Mouse (Mus musculus) midbrain, embryonic 14.5 days (tissue): ENCODE measurements around the gene Ppp1r36. TPM values are rescaled to one million over a fixed set of nuclear protein-coding genes. Genes with fewer than 3 reads are reported as not detected.

Experiments
- ATAC-seq: fragments of 200-750 bp; cut with Nextera tagmentation; 2 replicates; pipeline ENCODE4 v1.8.0; 2017; ENCODE audit warnings: moderate number of reproducible peaks, moderate library complexity; ENCODE audit not compliant: low FRiP score, low TSS enrichment
- DNase-seq: peaks from one replicate; pipeline ENCODE4 v3.0.0-alpha.2; 2015
- H3K27ac ChIP-seq: fragments of 300-500 bp; sonication (generic); replicated peaks from 2 replicates; pipeline ENCODE4 v1.5.1; 2014; ENCODE audit warnings: mild to moderate bottlenecking, low read depth, low read length, moderate library complexity
- H3K27me3 ChIP-seq: fragments of 300-500 bp; sonication (generic); 2 replicates; pipeline ENCODE4 v1.6.1; 2014; ENCODE audit warnings: low read length, control low read depth, mixed read lengths; ENCODE audit not compliant: control insufficient read depth, insufficient read depth
- H3K36me3 ChIP-seq: fragments of 300-500 bp; sonication (generic); 2 replicates; pipeline ENCODE4 v1.6.1; 2014; ENCODE audit warnings: low read length, control low read depth; ENCODE audit not compliant: control insufficient read depth, insufficient read depth
- H3K4me1 ChIP-seq: fragments of 300-500 bp; sonication (generic); 2 replicates; pipeline ENCODE4 v1.6.1; 2014; ENCODE audit warnings: mild to moderate bottlenecking, antibody characterized with exemption, low read length, control low read depth; ENCODE audit not compliant: control insufficient read depth, insufficient read depth
- H3K4me2 ChIP-seq: fragments of 300-500 bp; sonication (generic); 2 replicates; pipeline ENCODE4 v1.6.1; 2014; ENCODE audit warnings: mild to moderate bottlenecking, low read length, moderate library complexity
- H3K4me3 ChIP-seq: fragments of 300-500 bp; sonication (generic); replicated peaks from 2 replicates; pipeline ENCODE4 v1.5.1; 2014; ENCODE audit warnings: low read depth, low read length
- H3K9ac ChIP-seq: fragments of 300-500 bp; sonication (generic); replicated peaks from 2 replicates; pipeline ENCODE4 v1.6.1; 2014; ENCODE audit warnings: mild to moderate bottlenecking, low read length, moderate library complexity
- H3K9me3 ChIP-seq: fragments of 300-500 bp; sonication (generic); 2 replicates; pipeline ENCODE4 v1.6.1; 2016; ENCODE audit warnings: low read length, control low read depth, mixed read lengths; ENCODE audit not compliant: control insufficient read depth
- WGBS: fragments of 180-500 bp; shearing (Covaris S2); extraction: QIAGEN DNeasy Blood & Tissue Kit; methylation state at CpG from one replicate; pipeline ENCODE4 v1.1.7; 2014; 5-methylcytosine and 5-hydroxymethylcytosine counted together
- polyA plus RNA-seq: library from polyadenylated mRNA; unstranded; fragments of >200 nt; fragmentation: Nextera tagmentation; extraction: Ambion mirVana; gene quantifications from 2 replicates; pipeline ENCODE4 v1.2.1, GENCODE M21; 2014

Gene Ppp1r36
- polyA plus RNA-seq, 1 experiment from 2014 or later = 0.50 TPM

GRCm38 (mm10) chr12:76404836-76405182 lies 12.5 kb upstream of the Ppp1r36 start:
- ATAC-seq (no peak), DNase-seq (no peak)
- H3K9me3 ChIP-seq = no peaks in the 10 kb centered on the region
- H3K9ac ChIP-seq = no peak overlapping the region
- H3K36me3 ChIP-seq = no peaks in the 10 kb centered on the region
- H3K4me2 ChIP-seq = peak overlapping the region; percentile 58
- H3K4me1 ChIP-seq = peaks cover 20% of the 10 kb centered on the region; the same call in 1 of the 2 replicates
- H3K27me3 ChIP-seq = peaks cover 47% of the 10 kb centered on the region
- no peak overlapping the region for H3K27ac ChIP-seq
- H3K4me3 ChIP-seq = peak overlapping the region; percentile 54
- 9% methylated on average over 20 of the region's 20 CpGs for WGBS

DNA sequence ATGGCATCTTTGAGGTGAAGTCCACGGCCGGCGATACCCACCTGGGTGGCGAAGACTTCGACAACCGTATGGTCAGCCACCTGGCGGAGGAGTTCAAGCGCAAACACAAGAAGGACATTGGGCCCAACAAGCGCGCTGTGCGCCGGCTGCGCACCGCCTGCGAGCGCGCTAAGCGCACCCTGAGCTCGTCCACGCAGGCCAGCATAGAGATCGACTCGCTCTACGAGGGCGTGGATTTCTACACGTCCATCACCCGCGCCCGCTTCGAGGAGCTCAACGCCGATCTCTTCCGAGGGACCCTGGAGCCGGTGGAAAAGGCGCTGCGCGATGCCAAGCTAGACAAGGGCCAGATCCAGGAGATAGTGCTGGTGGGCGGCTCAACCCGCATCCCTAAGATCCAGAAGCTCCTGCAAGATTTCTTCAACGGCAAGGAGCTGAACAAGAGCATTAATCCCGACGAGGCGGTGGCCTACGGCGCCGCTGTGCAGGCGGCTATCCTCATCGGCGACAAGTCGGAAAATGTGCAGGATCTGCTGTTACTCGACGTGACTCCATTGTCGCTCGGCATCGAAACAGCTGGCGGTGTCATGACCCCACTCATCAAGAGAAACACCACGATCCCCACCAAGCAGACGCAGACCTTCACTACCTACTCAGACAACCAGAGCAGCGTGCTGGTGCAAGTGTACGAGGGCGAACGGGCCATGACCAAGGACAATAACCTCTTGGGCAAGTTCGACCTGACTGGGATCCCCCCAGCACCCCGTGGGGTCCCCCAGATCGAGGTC lies 12.0 kb upstream of the Ppp1r36 start:
- Histone ChIP-seq H3K4me1 (peaks cover 20% of the 10 kb centered on the region; the same call in 1 of the 2 replicates), H3K36me3 (no peaks in the 10 kb centered on the region), H3K4me3 (peak overlapping the region; percentile 54), H3K9me3 (no peaks in the 10 kb centered on the region), H3K9ac (no peak overlapping the region), H3K27me3 (peaks cover 47% of the 10 kb centered on the region), H3K4me2 (peak overlapping the region; percentile 58), H3K27ac (no peak overlapping the region)
- 4% methylated on average over 64 of the region's 64 CpGs for WGBS
- DNase-seq = peak; percentile 57
- no peak for ATAC-seq

GRCm38 (mm10) chr12:76405971-76406370 lies 11.4 kb upstream of the Ppp1r36 start:
- no peak overlapping the region for H3K9ac ChIP-seq
- 1% methylated on average over 23 of the region's 23 CpGs for WGBS
- no peaks in the 10 kb centered on the region for H3K36me3 ChIP-seq
- no peak overlapping the region for H3K27ac ChIP-seq
- H3K27me3 ChIP-seq = peaks cover 47% of the 10 kb centered on the region
- ATAC-seq (no peak), DNase-seq (peak; percentile 30)
- peak overlapping the region; percentile 33 for H3K4me2 ChIP-seq
- peak overlapping the region; percentile 54 for H3K4me3 ChIP-seq
- H3K9me3 ChIP-seq = no peaks in the 10 kb centered on the region
- peaks cover 20% of the 10 kb centered on the region; the same call in 1 of the 2 replicates for H3K4me1 ChIP-seq

DNA sequence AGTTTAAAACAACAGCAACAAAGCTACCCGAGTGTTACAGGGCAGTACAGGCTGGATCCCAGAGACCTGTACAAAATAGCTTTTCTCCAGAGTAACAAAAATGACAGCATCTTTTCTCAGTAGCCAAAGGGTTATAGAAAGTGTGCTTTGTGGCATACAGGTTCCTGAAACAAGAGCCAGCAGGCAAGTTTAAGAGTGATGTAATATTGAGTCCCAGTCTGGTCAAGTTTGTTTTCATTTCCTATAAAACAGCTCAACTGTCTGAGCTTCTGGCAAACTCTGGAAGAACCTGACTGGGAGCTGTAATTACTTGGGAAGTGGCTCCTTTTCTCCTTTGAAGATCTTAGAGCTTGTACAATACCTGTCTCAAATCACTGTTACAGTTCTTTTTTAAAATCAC lies 10.2 kb upstream of the Ppp1r36 start:
- Histone ChIP-seq H3K4me1 (peaks cover 20% of the 10 kb centered on the region; the same call in 1 of the 2 replicates), H3K36me3 (no peaks in the 10 kb centered on the region), H3K27ac (no peak overlapping the region), H3K4me2 (no peak overlapping the region), H3K9me3 (no peaks in the 10 kb centered on the region), H3K9ac (no peak overlapping the region), H3K27me3 (peaks cover 44% of the 10 kb centered on the region), H3K4me3 (no peak overlapping the region)
- DNase-seq = no peak
- 44% methylated on average over 1 of the region's 1 CpGs for WGBS
- ATAC-seq = no peak

GRCm38 (mm10) chr12:76409166-76409565 lies 8.2 kb upstream of the Ppp1r36 start:
- H3K4me2 ChIP-seq = no peak overlapping the region
- no peak overlapping the region for H3K27ac ChIP-seq
- H3K4me3 ChIP-seq = no peak overlapping the region
- no peak for ATAC-seq
- H3K27me3 ChIP-seq = peaks cover 37% of the 10 kb centered on the region
- H3K4me1 ChIP-seq = peaks cover 13% of the 10 kb centered on the region; the same call in 1 of the 2 replicates
- no peaks in the 10 kb centered on the region for H3K36me3 ChIP-seq
- no peak for DNase-seq
- no peaks in the 10 kb centered on the region for H3K9me3 ChIP-seq
- 72% methylated on average over 4 of the region's 4 CpGs for WGBS
- no peak overlapping the region for H3K9ac ChIP-seq

- Histone ChIP-seq H3K27ac (no peak overlapping the region), H3K4me1 (0 out of 2 replicates have a peak, but pooled peaks cover 4% of the 10 kb centered on the region), H3K36me3 (no peaks in the 10 kb centered on the region), H3K9ac (no peak overlapping the region), H3K9me3 (no peaks in the 10 kb centered on the region), H3K27me3 (0 out of 2 replicates have a peak, but pooled peaks cover 5% of the 10 kb centered on the region), H3K4me2 (no peak overlapping the region), H3K4me3 (no peak overlapping the region)
- no peak for ATAC-seq
- WGBS = 86% methylated on average over 11 of the region's 12 CpGs
- DNase-seq = no peak
These were observed 1.8 kb upstream of the Ppp1r36 start for GRCm38 (mm10) chr12:76415383-76416010.

GRCm38 (mm10) chr12:76418346-76418745 lies 1.0 kb downstream of the Ppp1r36 start:
- H3K4me1 ChIP-seq = 0 out of 2 replicates have a peak, but pooled peaks cover 4% of the 10 kb centered on the region
- H3K9ac ChIP-seq = no peak overlapping the region
- 0 out of 2 replicates have a peak, but pooled peaks cover 5% of the 10 kb centered on the region for H3K27me3 ChIP-seq
- H3K4me2 ChIP-seq = no peak overlapping the region
- H3K9me3 ChIP-seq = no peaks in the 10 kb centered on the region
- no peak for DNase-seq
- H3K36me3 ChIP-seq = no peaks in the 10 kb centered on the region
- no peak for ATAC-seq
- WGBS = 94% methylated on average over 5 of the region's 5 CpGs
- H3K4me3 ChIP-seq = no peak overlapping the region
- H3K27ac ChIP-seq = no peak overlapping the region

- Histone ChIP-seq H3K9ac (no peak overlapping the region), H3K4me2 (no peak overlapping the region), H3K4me1 (no peaks in the 10 kb centered on the region), H3K27ac (no peak overlapping the region), H3K9me3 (no peaks in the 10 kb centered on the region), H3K4me3 (no peak overlapping the region), H3K27me3 (no peaks in the 10 kb centered on the region), H3K36me3 (no peaks in the 10 kb centered on the region)
- no peak for ATAC-seq
- 94% methylated on average over 3 of the region's 3 CpGs for WGBS
- no peak for DNase-seq
These were observed 7.9 kb downstream of the Ppp1r36 start for GRCm38 (mm10) chr12:76425256-76425655.
